Mouse (Mus musculus) myocyte (in vitro differentiated cells): ENCODE data around the gene Fcgr3. TPM values are rescaled to one million over a fixed set of nuclear protein-coding genes. Genes with fewer than 3 reads are reported as not detected.

Source experiments
- H3K27me3 ChIP-seq: one replicate; pipeline ENCODE4 v1.6.1; 2011; ENCODE audit not compliant: control insufficient read depth, insufficient read depth, insufficient read length
- H3K36me3 ChIP-seq: one replicate; pipeline ENCODE4 v1.6.1; 2011; ENCODE audit not compliant: control insufficient read depth, insufficient read depth
- H3K4me2 ChIP-seq: one replicate; pipeline ENCODE4 v1.6.1; 2011; ENCODE audit warnings: low read depth, control low read depth
- H3K4me3 ChIP-seq: one replicate; pipeline ENCODE4 v1.5.1; 2011; ENCODE audit warnings: mild to moderate bottlenecking, control low read depth, moderate library complexity
- H3K79me2 ChIP-seq: one replicate; pipeline ENCODE4 v1.6.1; 2011; ENCODE audit not compliant: control insufficient read depth, insufficient read depth
- H3ac ChIP-seq: one replicate; pipeline ENCODE4 v1.6.1; 2011; ENCODE audit not compliant: control insufficient read depth, insufficient read length
- CEBPB ChIP-seq: IDR thresholded peaks from 2 replicates; pipeline ENCODE4 v1.6.1; 2011; ENCODE audit warnings: mild to moderate bottlenecking, moderate library complexity; ENCODE audit not compliant: poor library complexity, insufficient read depth, severe bottlenecking
- E2F4 ChIP-seq: IDR thresholded peaks from one replicate; pipeline ENCODE4 v1.6.1; 2011; ENCODE audit warnings: mild to moderate bottlenecking, control low read depth, moderate library complexity; ENCODE audit not compliant: insufficient read depth
- MAX ChIP-seq: IDR thresholded peaks from one replicate; pipeline ENCODE4 v1.6.1; 2011; ENCODE audit warnings: low read depth, mild to moderate bottlenecking, control low read depth
- MYOD1 ChIP-seq, 3 experiments: IDR thresholded peaks; one replicate each; pipeline ENCODE4 v1.6.1; 2011; ENCODE audit warnings: control low read depth in 2 of 3, low read depth in 2 of 3, mild to moderate bottlenecking in 2 of 3, moderate library complexity in 1 of 3; ENCODE audit not compliant: insufficient read length in 2 of 3, control insufficient read depth in 1 of 3
- MYOG ChIP-seq, 3 experiments: IDR thresholded peaks; one replicate each; pipeline ENCODE4 v1.6.1; 2011; ENCODE audit warnings: control low read depth in 2 of 3, low read depth in 2 of 3, mild to moderate bottlenecking in 2 of 3; ENCODE audit not compliant: insufficient read length in 2 of 3, control insufficient read depth in 1 of 3, insufficient read depth in 1 of 3
- POLR2A ChIP-seq: IDR thresholded peaks from one replicate; pipeline ENCODE4 v1.6.1; 2011; ENCODE audit warnings: low read depth, mild to moderate bottlenecking, control low read depth, moderate library complexity; ENCODE audit not compliant: insufficient read length
- POLR2AphosphoS2 ChIP-seq: IDR thresholded peaks from one replicate; pipeline ENCODE4 v1.6.1; 2011; ENCODE audit warnings: low read depth, control low read depth; ENCODE audit not compliant: insufficient read length
- REST ChIP-seq: IDR thresholded peaks from one replicate; pipeline ENCODE4 v1.6.1; 2011; ENCODE audit warnings: mild to moderate bottlenecking, control low read depth, moderate library complexity; ENCODE audit not compliant: insufficient read depth, insufficient read length
- SRF ChIP-seq: IDR thresholded peaks from one replicate; pipeline ENCODE4 v1.6.1; 2011; ENCODE audit warnings: low read depth; ENCODE audit not compliant: control insufficient read depth, insufficient read length
- TCF12 ChIP-seq: IDR thresholded peaks from one replicate; pipeline ENCODE4 v1.6.1; 2011; ENCODE audit warnings: mild to moderate bottlenecking, control low read depth; ENCODE audit not compliant: poor library complexity, insufficient read depth, severe bottlenecking
- TCF3 ChIP-seq: IDR thresholded peaks from one replicate; pipeline ENCODE4 v1.6.1; 2011; ENCODE audit warnings: low read depth, control low read depth; ENCODE audit not compliant: insufficient read length
- USF1 ChIP-seq: IDR thresholded peaks from one replicate; pipeline ENCODE4 v1.6.1; 2011; ENCODE audit warnings: low read depth, mild to moderate bottlenecking, control low read depth, moderate library complexity
- polyA plus RNA-seq: library from polyadenylated mRNA; unstranded; fragments of >200 nt; fragmentation: generic; extraction: Trizol; gene quantifications from one replicate; pipeline ENCODE4 v1.2.1, GENCODE M21; 2012; ENCODE audit warnings: missing spikeins

Gene Fcgr3
- polyA plus RNA-seq, 1 experiment, result 0.05 TPM

DNA sequence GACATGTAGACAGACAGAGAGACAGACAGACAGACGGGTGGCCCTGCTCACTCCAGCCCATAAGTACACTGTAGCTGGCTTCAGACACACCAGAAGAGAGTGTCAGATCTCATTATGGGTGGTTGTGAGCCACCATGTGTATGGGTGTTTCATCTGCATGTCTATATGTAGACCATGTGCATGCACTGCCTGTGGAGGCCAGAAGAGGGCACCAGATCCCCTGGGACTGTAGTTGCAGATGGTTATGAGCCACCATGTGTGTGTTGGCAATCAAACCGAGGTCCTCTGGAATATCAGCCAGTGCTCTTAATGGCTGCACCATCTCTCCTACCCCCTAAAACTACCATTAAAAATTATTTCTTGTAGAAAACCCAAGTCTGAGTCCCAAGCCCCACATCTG, 57.8 kb downstream of the Fcgr3 start:
- no peak overlapping the region for H3K4me2 ChIP-seq
- H3K27me3 ChIP-seq, result no peaks in the 10 kb centered on the region
- H3K36me3 ChIP-seq, result no peaks in the 10 kb centered on the region
- TF ChIP-seq USF1 (no peak), SRF (no peak), MYOD1 (IDR thresholded peaks at IDR 0.05; ENCODE audit: control insufficient read depth in 1 of 3, insufficient read length in 2 of 3, low read depth in 2 of 3) (no peak), E2F4 (no peak), TCF3 (no peak), REST (no peak), MAX (no peak)
- H3ac ChIP-seq, result no peak overlapping the region
- no peak overlapping the region for H3K4me3 ChIP-seq
- H3K79me2 ChIP-seq, result no peaks in the 10 kb centered on the region

DNA sequence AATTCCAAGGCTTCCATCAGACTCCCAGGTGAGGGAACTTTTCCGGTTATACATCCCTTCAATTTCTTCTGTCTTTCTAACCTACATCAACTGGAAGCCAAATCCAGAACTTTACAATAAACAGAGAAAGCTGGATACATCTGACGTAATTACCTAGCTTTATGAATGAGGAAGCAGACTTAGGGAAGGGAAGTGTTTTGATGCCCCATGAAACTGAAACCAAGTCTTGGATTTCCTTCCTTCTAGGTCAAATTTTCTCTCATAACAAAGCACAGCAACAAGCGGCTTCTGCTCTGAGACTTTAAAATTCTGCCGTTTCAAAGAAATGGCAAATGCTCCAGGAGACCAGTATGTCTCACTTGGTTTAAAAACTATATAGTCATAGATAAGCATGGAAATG, 58.4 kb downstream of the Fcgr3 start:
- TF ChIP-seq TCF3, result no peak
- TF ChIP-seq POLR2AphosphoS2, result no peak
- TF ChIP-seq E2F4, result no peak
- no peak for TF ChIP-seq MAX
- TF ChIP-seq POLR2A, result no peak
- TF ChIP-seq MYOD1 (IDR thresholded peaks at IDR 0.05; ENCODE audit: control insufficient read depth in 1 of 3, insufficient read length in 2 of 3, low read depth in 2 of 3), result no peak
- no peak for TF ChIP-seq CEBPB
- TF ChIP-seq SRF, result no peak
- TF ChIP-seq TCF12, result no peak
- no peak for TF ChIP-seq MYOG (IDR thresholded peaks at IDR 0.05; ENCODE audit: control insufficient read depth in 1 of 3, insufficient read depth in 1 of 3, insufficient read length in 2 of 3, low read depth in 2 of 3)
- TF ChIP-seq REST, result no peak
- TF ChIP-seq USF1, result no peak
- no peak overlapping the region for H3K4me2 ChIP-seq
- no peak overlapping the region for H3ac ChIP-seq
- H3K79me2 ChIP-seq, result no peaks in the 10 kb centered on the region
- no peaks in the 10 kb centered on the region for H3K27me3 ChIP-seq
- H3K4me3 ChIP-seq, result no peak overlapping the region
- no peaks in the 10 kb centered on the region for H3K36me3 ChIP-seq

DNA sequence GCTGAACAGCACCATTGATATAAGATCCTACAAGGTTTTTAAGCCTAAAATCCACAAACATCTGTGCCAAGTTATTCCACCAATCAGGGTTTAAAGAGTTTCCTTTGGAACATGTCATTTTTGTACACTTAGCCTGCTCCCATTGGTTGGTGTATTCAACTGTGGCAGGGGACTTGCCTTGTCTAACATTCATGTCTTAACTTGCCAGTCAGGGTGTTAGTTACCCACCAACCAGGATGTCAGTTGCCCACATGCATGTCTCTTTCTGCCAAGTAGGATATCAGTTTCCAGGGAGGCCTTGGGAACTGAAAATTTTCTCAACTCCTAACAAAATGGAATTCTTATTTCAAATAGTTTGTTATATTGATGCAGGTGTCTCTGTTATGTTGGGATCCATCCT, 59.1 kb downstream of the Fcgr3 start:
- Histone ChIP-seq H3K27me3 (no peaks in the 10 kb centered on the region), H3K4me3 (no peak overlapping the region), H3K36me3 (no peaks in the 10 kb centered on the region), H3K79me2 (no peaks in the 10 kb centered on the region), H3ac (no peak overlapping the region), H3K4me2 (no peak overlapping the region)
- TF ChIP-seq POLR2A, result no peak
- no peak for TF ChIP-seq MYOD1 (IDR thresholded peaks at IDR 0.05; ENCODE audit: control insufficient read depth in 1 of 3, insufficient read length in 2 of 3, low read depth in 2 of 3)
- TF ChIP-seq MYOG (IDR thresholded peaks at IDR 0.05; ENCODE audit: control insufficient read depth in 1 of 3, insufficient read depth in 1 of 3, insufficient read length in 2 of 3, low read depth in 2 of 3), result no peak
- no peak for TF ChIP-seq MAX
- TF ChIP-seq REST, result no peak
- no peak for TF ChIP-seq POLR2AphosphoS2
- no peak for TF ChIP-seq TCF3
- TF ChIP-seq USF1, result no peak
- no peak for TF ChIP-seq CEBPB
- no peak for TF ChIP-seq E2F4

DNA sequence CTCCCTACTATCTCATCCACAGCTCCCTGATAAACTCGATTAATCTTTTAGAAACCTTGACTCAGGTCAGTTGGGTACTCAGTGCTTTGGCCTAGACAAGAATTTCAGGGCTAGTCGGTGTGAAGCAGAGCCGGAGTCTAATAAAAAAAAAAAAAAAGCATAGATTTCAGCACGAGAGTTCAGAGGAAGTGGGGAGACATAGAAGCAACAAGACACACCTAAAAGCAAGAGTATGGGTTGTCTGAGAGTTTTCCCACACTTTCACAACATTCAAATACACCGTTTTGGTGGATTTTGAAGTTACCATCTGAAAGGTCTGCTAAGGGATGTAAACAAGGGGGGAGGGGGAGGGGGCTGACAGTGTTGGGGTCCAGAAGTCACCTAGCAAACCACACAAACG, 59.7 kb downstream of the Fcgr3 start:
- H3K27me3 ChIP-seq, result no peaks in the 10 kb centered on the region
- no peak overlapping the region for H3ac ChIP-seq
- H3K36me3 ChIP-seq, result no peaks in the 10 kb centered on the region
- no peak for TF ChIP-seq USF1
- no peaks in the 10 kb centered on the region for H3K79me2 ChIP-seq
- H3K4me2 ChIP-seq, result no peak overlapping the region
- H3K4me3 ChIP-seq, result no peak overlapping the region

Other genes with a start within 250 kb of the Fcgr3 start
- gene Atf6, start 197.2 kb downstream of the Fcgr3 start, polyA plus RNA-seq, result 40.2 TPM
- 0.06 TPM for gene Gm26620, start 179.9 kb downstream of the Fcgr3 start, polyA plus RNA-seq
- gene Dusp12, start 179.4 kb downstream of the Fcgr3 start, polyA plus RNA-seq, result 26.8 TPM
- gene Fcrlb, start 152.0 kb downstream of the Fcgr3 start, polyA plus RNA-seq, result 1.6 TPM
- gene Fcrla, start 137.4 kb downstream of the Fcgr3 start, polyA plus RNA-seq, result not detected
- gene Fcgr2b, start 88.4 kb downstream of the Fcgr3 start, polyA plus RNA-seq, result 0.11 TPM
- 2.1 TPM for gene Fcgr4, start 46.0 kb downstream of the Fcgr3 start, polyA plus RNA-seq
- 2.2 TPM for gene Cfap126, start 49.0 kb upstream of the Fcgr3 start, polyA plus RNA-seq
- gene Sdhc, start 85.7 kb upstream of the Fcgr3 start, polyA plus RNA-seq, result 169 TPM
- gene Mpz, start 85.8 kb upstream of the Fcgr3 start, polyA plus RNA-seq, result 0.11 TPM
- 0.05 TPM for gene Pcp4l1, start 131.3 kb upstream of the Fcgr3 start, polyA plus RNA-seq
- gene Nr1i3, start 149.0 kb upstream of the Fcgr3 start, polyA plus RNA-seq, result 0.06 TPM
- 49.4 TPM for gene Tomm40l, start 157.6 kb upstream of the Fcgr3 start, polyA plus RNA-seq
- not detected for gene Apoa2, start 160.1 kb upstream of the Fcgr3 start, polyA plus RNA-seq
- gene Fcer1g, start 169.4 kb upstream of the Fcgr3 start, polyA plus RNA-seq, result not detected
- gene Adamts4, start 185.5 kb upstream of the Fcgr3 start, polyA plus RNA-seq, result 15.0 TPM
- 409 TPM for gene Ndufs2, start 186.5 kb upstream of the Fcgr3 start, polyA plus RNA-seq
- gene B4galt3, start 205.4 kb upstream of the Fcgr3 start, polyA plus RNA-seq, result 19.3 TPM
- 11.7 TPM for gene Ppox, start 216.3 kb upstream of the Fcgr3 start, polyA plus RNA-seq
- 21.0 TPM for gene Usp21, start 223.1 kb upstream of the Fcgr3 start, polyA plus RNA-seq
- 116 TPM for gene Ufc1, start 230.1 kb upstream of the Fcgr3 start, polyA plus RNA-seq